Mouse (Mus musculus) adrenal gland, postnatal 25 days (tissue): ENCODE data around the gene Ces1f. TPM values are rescaled to one million over a fixed set of nuclear protein-coding genes. Genes with fewer than 3 reads are reported as not detected.
A peak's percentile ranks its signal among the peaks of the same experiment; 100 is the strongest.

Experiments used
- DNase-seq: peaks from one replicate; pipeline ENCODE4 v3.0.0; 2021; ENCODE audit warnings: mixed read lengths
- total RNA-seq: library from RNA; stranded (reverse); gene quantifications from 2 replicates; pipeline ENCODE4 v1.2.3, GENCODE M21; 2021

Gene Ces1f
- total RNA-seq, 1 experiment from 2014 or later, result 7.5 TPM

DNA sequence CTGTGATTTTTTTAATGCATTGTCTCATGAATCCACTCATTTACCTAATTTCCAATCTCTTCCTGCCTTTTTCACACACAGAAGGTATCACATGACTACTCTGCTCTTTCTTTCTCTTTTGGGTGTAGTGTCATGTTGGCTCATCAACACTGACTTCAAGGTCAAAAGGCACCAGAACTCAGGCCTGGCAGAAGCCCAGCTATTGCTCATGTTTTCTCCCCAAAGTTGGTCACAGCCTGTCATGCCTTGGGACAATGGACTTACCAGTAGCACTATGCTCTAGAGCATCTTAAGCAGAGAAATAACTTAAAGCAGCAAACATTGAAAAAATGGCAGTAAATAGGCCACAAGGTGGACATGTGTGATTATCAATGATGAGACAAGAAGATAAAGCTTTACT is 68.5 kb downstream of the Ces1f start:
- DNase-seq, result peak; percentile 27

Other genes starting within 250 kb of the Ces1f start
- not detected in 2 replicates for gene Ces1a, start 231.6 kb downstream of the Ces1f start, total RNA-seq
- gene Ces1b, start 199.7 kb downstream of the Ces1f start, total RNA-seq, result 1.3 TPM in 1 of 2 replicates, not detected in the other
- 19.1 TPM in 1 of 2 replicates, not detected in the other for gene Ces1c, start 148.5 kb downstream of the Ces1f start, total RNA-seq
- gene Ces1d, start 81.9 kb downstream of the Ces1f start, total RNA-seq, result 150 and 217 TPM in 2 replicates
- gene Ces1e, start 50.1 kb downstream of the Ces1f start, total RNA-seq, result not detected in 2 replicates
- 1.1 TPM in 1 of 2 replicates, not detected in the other for gene Ces1g, start 57.6 kb upstream of the Ces1f start, total RNA-seq
- gene Ces1h, start 100.0 kb upstream of the Ces1f start, total RNA-seq, result not detected in 2 replicates